Mouse (Mus musculus) embryonic facial prominence, embryonic 13.5 days (tissue): ENCODE measurements around the gene Ap3b1. TPM values are rescaled to one million over a fixed set of nuclear protein-coding genes. Genes with fewer than 3 reads are reported as not detected.

Source experiments
- ATAC-seq: fragments of 200-750 bp; cut with Nextera tagmentation; 2 replicates; pipeline ENCODE4 v1.8.0; 2017; ENCODE audit warnings: low read depth; ENCODE audit not compliant: insufficient number of reproducible peaks, insufficient read depth, low FRiP score, low TSS enrichment
- H3K27ac ChIP-seq: fragments of 300-500 bp; sonication (generic); 2 replicates; pipeline ENCODE4 v1.5.1; 2015; ENCODE audit warnings: moderate library complexity, mild to moderate bottlenecking, inconsistent platforms
- H3K27me3 ChIP-seq: fragments of 300-500 bp; sonication (generic); 2 replicates; pipeline ENCODE4 v1.6.1; 2015; ENCODE audit warnings: mild to moderate bottlenecking, inconsistent platforms
- H3K36me3 ChIP-seq: fragments of 300-500 bp; sonication (generic); 2 replicates; pipeline ENCODE4 v1.6.1; 2015; ENCODE audit warnings: mild to moderate bottlenecking, inconsistent platforms
- H3K4me1 ChIP-seq: fragments of 300-500 bp; sonication (generic); 2 replicates; pipeline ENCODE4 v1.6.1; 2015; ENCODE audit warnings: inconsistent platforms
- H3K4me2 ChIP-seq: fragments of 300-500 bp; sonication (generic); 2 replicates; pipeline ENCODE4 v1.6.1; 2015; ENCODE audit warnings: moderate library complexity, mild to moderate bottlenecking, inconsistent platforms
- H3K4me3 ChIP-seq: fragments of 300-500 bp; sonication (generic); 2 replicates; pipeline ENCODE4 v1.5.1; 2015; ENCODE audit warnings: mild to moderate bottlenecking, inconsistent platforms
- H3K9ac ChIP-seq: fragments of 300-500 bp; sonication (generic); 2 replicates; pipeline ENCODE4 v1.6.1; 2015; ENCODE audit warnings: mild to moderate bottlenecking, inconsistent platforms
- H3K9me3 ChIP-seq: fragments of 300-500 bp; sonication (generic); 2 replicates; pipeline ENCODE4 v1.6.1; 2016; ENCODE audit warnings: inconsistent platforms
- WGBS: fragments of 180-500 bp; shearing (Covaris S2); methylation state at CpG from one replicate; pipeline ENCODE4 v1.1.7; 2015; ENCODE audit warnings: mixed read lengths; 5-methylcytosine and 5-hydroxymethylcytosine counted together
- polyA plus RNA-seq: library from polyadenylated mRNA; unstranded; fragments of >200 nt; fragmentation: Nextera tagmentation; extraction: Ambion mirVana; gene quantifications from 2 replicates; pipeline ENCODE4 v1.2.1, GENCODE M21; 2015

The Ap3b1 gene
- polyA plus RNA-seq, 1 experiment from 2014 or later, result 45.7 TPM

- 97% methylated on average over 1 of the region's 1 CpGs for WGBS
- H3K9ac ChIP-seq, result no peak overlapping the region
- ATAC-seq, result no peak
- H3K4me3 ChIP-seq, result no peak overlapping the region
- no peaks in the 10 kb centered on the region for H3K4me1 ChIP-seq
- H3K4me2 ChIP-seq, result no peak overlapping the region
- H3K9me3 ChIP-seq, result no peaks in the 10 kb centered on the region
- no peaks in the 10 kb centered on the region for H3K27me3 ChIP-seq
- H3K36me3 ChIP-seq, result peaks cover 8% of the 10 kb centered on the region
- no peak overlapping the region for H3K27ac ChIP-seq
These were observed 109.8 kb downstream of the Ap3b1 start for GRCm38 (mm10) chr13:94468551-94468950.

GRCm38 (mm10) chr13:94471009-94471672 lies 112.4 kb downstream of the Ap3b1 start:
- no peak overlapping the region for H3K9ac ChIP-seq
- H3K27me3 ChIP-seq, result no peaks in the 10 kb centered on the region
- WGBS, result 82% methylated on average over 11 of the region's 11 CpGs
- H3K4me1 ChIP-seq, result no peaks in the 10 kb centered on the region
- no peaks in the 10 kb centered on the region for H3K9me3 ChIP-seq
- no peak for ATAC-seq
- peaks cover 15% of the 10 kb centered on the region for H3K36me3 ChIP-seq
- H3K4me2 ChIP-seq, result no peak overlapping the region
- H3K27ac ChIP-seq, result no peak overlapping the region
- no peak overlapping the region for H3K4me3 ChIP-seq

GRCm38 (mm10) chr13:94476208-94476607 lies 117.4 kb downstream of the Ap3b1 start:
- no peaks in the 10 kb centered on the region for H3K4me1 ChIP-seq
- H3K36me3 ChIP-seq, result peaks cover 51% of the 10 kb centered on the region
- 94% methylated on average over 3 of the region's 3 CpGs for WGBS
- no peaks in the 10 kb centered on the region for H3K9me3 ChIP-seq
- no peak overlapping the region for H3K4me2 ChIP-seq
- no peak overlapping the region for H3K9ac ChIP-seq
- ATAC-seq, result no peak
- no peaks in the 10 kb centered on the region for H3K27me3 ChIP-seq
- no peak overlapping the region for H3K4me3 ChIP-seq
- no peak overlapping the region for H3K27ac ChIP-seq

GRCm38 (mm10) chr13:94480256-94480655 lies 121.5 kb downstream of the Ap3b1 start:
- peaks cover 80% of the 10 kb centered on the region for H3K36me3 ChIP-seq
- H3K4me2 ChIP-seq, result no peak overlapping the region
- H3K4me3 ChIP-seq, result no peak overlapping the region
- no peak overlapping the region for H3K27ac ChIP-seq
- H3K9me3 ChIP-seq, result no peaks in the 10 kb centered on the region
- 78% methylated on average over 7 of the region's 7 CpGs for WGBS
- no peaks in the 10 kb centered on the region for H3K4me1 ChIP-seq
- no peaks in the 10 kb centered on the region for H3K27me3 ChIP-seq
- H3K9ac ChIP-seq, result no peak overlapping the region
- ATAC-seq, result no peak

GRCm38 (mm10) chr13:94490684-94491083 lies 131.9 kb downstream of the Ap3b1 start:
- no peak overlapping the region for H3K9ac ChIP-seq
- H3K27ac ChIP-seq, result no peak overlapping the region
- H3K9me3 ChIP-seq, result no peaks in the 10 kb centered on the region
- ATAC-seq, result no peak
- peaks cover 29% of the 10 kb centered on the region for H3K36me3 ChIP-seq
- H3K27me3 ChIP-seq, result no peaks in the 10 kb centered on the region
- H3K4me1 ChIP-seq, result peaks cover 3% of the 10 kb centered on the region; the same call in 1 of the 2 replicates
- WGBS, result 78% methylated on average over 3 of the region's 3 CpGs
- H3K4me3 ChIP-seq, result no peak overlapping the region
- H3K4me2 ChIP-seq, result no peak overlapping the region

GRCm38 (mm10) chr13:94491159-94491558 lies 132.4 kb downstream of the Ap3b1 start:
- peaks cover 3% of the 10 kb centered on the region; the same call in 1 of the 2 replicates for H3K4me1 ChIP-seq
- no peak overlapping the region for H3K4me3 ChIP-seq
- WGBS, result 87% methylated on average over 8 of the region's 8 CpGs
- no peak overlapping the region for H3K27ac ChIP-seq
- no peaks in the 10 kb centered on the region for H3K27me3 ChIP-seq
- H3K36me3 ChIP-seq, result peaks cover 25% of the 10 kb centered on the region
- ATAC-seq, result no peak
- H3K9ac ChIP-seq, result no peak overlapping the region
- H3K4me2 ChIP-seq, result no peak overlapping the region
- H3K9me3 ChIP-seq, result no peaks in the 10 kb centered on the region

- no peaks in the 10 kb centered on the region for H3K27me3 ChIP-seq
- peaks cover 30% of the 10 kb centered on the region for H3K36me3 ChIP-seq
- no peak overlapping the region for H3K9ac ChIP-seq
- no peaks in the 10 kb centered on the region for H3K9me3 ChIP-seq
- no peak for ATAC-seq
- WGBS, result 75% methylated on average over 3 of the region's 3 CpGs
- H3K27ac ChIP-seq, result no peak overlapping the region
- no peak overlapping the region for H3K4me3 ChIP-seq
- H3K4me2 ChIP-seq, result no peak overlapping the region
- H3K4me1 ChIP-seq, result no peaks in the 10 kb centered on the region
These were observed 138.8 kb downstream of the Ap3b1 start for GRCm38 (mm10) chr13:94497521-94497920.

GRCm38 (mm10) chr13:94506411-94506810 lies 147.7 kb downstream of the Ap3b1 start:
- no peak overlapping the region for H3K27ac ChIP-seq
- no peaks in the 10 kb centered on the region for H3K9me3 ChIP-seq
- H3K4me2 ChIP-seq, result no peak overlapping the region
- H3K4me3 ChIP-seq, result no peak overlapping the region
- no peaks in the 10 kb centered on the region for H3K27me3 ChIP-seq
- no peak overlapping the region for H3K9ac ChIP-seq
- peaks cover 13% of the 10 kb centered on the region; the same call in 1 of the 2 replicates for H3K4me1 ChIP-seq
- peaks cover 11% of the 10 kb centered on the region; the same call in 1 of the 2 replicates for H3K36me3 ChIP-seq
- no peak for ATAC-seq
- 49% methylated on average over 3 of the region's 3 CpGs for WGBS

GRCm38 (mm10) chr13:94508344-94508743 lies 149.6 kb downstream of the Ap3b1 start:
- no peak overlapping the region for H3K4me3 ChIP-seq
- H3K4me2 ChIP-seq, result no peak overlapping the region
- no peaks in the 10 kb centered on the region for H3K9me3 ChIP-seq
- H3K27me3 ChIP-seq, result no peaks in the 10 kb centered on the region
- H3K9ac ChIP-seq, result no peak overlapping the region
- no peak overlapping the region for H3K27ac ChIP-seq
- 56% methylated on average over 8 of the region's 8 CpGs for WGBS
- no peak for ATAC-seq
- H3K4me1 ChIP-seq, result peaks cover 13% of the 10 kb centered on the region; the same call in 1 of the 2 replicates
- peaks cover 8% of the 10 kb centered on the region; the same call in 1 of the 2 replicates for H3K36me3 ChIP-seq

DNA sequence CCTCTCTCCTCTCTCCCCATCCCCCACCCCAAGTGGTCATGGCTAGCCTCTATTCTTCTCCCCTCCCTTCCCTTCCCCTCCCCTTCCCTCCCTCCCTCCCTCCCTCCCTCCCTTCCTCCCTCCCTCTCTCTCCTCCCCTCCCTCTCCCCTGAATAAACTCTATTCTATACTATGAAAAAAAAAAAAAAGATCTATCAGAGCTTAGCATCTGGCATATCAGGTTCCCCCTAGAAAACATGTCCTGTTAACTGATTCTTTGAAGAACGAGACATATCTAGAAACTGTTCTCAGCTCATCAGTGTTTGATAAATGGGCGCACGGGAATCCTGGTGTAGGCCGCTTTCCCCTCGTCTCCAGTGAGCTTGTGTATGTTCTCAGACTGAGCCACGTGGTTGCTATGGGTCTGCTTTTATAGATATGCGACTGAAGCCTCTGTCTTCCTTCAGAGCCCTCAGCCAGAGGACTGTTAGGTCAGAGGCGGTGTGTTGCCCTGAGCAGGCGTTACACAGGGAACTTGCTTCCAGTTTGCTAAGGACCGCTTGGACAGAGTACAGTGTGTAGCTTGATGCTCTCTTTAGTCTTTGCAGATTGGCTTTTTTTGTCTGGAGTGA lies 154.5 kb downstream of the Ap3b1 start:
- no peaks in the 10 kb centered on the region for H3K27me3 ChIP-seq
- no peak for ATAC-seq
- no peak overlapping the region for H3K9ac ChIP-seq
- no peak overlapping the region for H3K27ac ChIP-seq
- H3K36me3 ChIP-seq, result 0 out of 2 replicates have a peak, but pooled peaks cover 7% of the 10 kb centered on the region
- no peak overlapping the region for H3K4me3 ChIP-seq
- H3K4me2 ChIP-seq, result no peak overlapping the region
- no peaks in the 10 kb centered on the region for H3K9me3 ChIP-seq
- 68% methylated on average over 10 of the region's 10 CpGs for WGBS
- peaks cover 8% of the 10 kb centered on the region; the same call in 1 of the 2 replicates for H3K4me1 ChIP-seq

DNA sequence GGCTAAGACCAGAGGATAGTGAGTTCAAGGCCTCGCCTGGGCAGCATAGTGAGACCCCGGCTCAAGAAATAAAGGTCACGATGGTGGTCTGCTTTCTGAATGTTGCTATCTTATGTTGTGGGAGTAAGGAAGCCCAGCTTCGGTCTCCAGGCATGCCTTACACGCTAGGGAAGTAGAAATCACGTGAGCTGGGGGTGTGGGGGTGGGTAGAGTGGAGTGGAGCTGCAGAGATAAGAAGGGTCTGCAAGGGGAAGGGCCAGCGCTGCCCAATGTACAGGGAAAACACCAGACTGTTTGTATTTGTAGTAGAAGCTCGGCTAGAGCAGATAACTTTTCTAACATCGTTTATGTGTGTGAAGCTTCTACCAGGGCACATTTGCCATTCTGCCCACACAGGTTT lies 155.1 kb downstream of the Ap3b1 start:
- 0 out of 2 replicates have a peak, but pooled peaks cover 3% of the 10 kb centered on the region for H3K4me1 ChIP-seq

DNA sequence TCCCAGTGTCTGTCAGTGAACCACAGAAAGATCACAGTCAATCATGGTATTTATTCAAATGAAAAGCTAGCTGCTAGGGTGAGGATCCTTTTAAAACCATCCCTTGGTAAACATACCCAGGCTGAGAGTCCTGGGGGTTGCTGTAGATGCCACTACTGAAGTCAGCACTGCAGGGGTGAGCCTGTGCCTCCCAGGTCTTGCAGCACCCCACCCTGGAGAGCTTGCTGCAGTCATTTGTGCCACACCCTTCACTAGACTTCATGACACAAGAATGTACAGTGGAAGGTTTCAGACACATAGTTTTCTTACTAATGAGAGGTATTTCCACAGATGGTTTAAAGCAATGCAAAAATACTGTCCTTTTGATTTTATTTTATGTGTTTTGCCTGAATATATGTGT lies 156.2 kb downstream of the Ap3b1 start:
- Histone ChIP-seq H3K9me3 (no peaks in the 10 kb centered on the region), H3K4me3 (no peak overlapping the region), H3K9ac (no peak overlapping the region), H3K27me3 (no peaks in the 10 kb centered on the region), H3K27ac (no peak overlapping the region), H3K4me1 (no peaks in the 10 kb centered on the region), H3K36me3 (0 out of 2 replicates have a peak, but pooled peaks cover 7% of the 10 kb centered on the region), H3K4me2 (no peak overlapping the region)
- ATAC-seq, result no peak

More for the DNA sequence above, 155.1 kb downstream of the Ap3b1 start:
- Histone ChIP-seq H3K9ac (no peak overlapping the region), H3K4me2 (no peak overlapping the region), H3K36me3 (0 out of 2 replicates have a peak, but pooled peaks cover 7% of the 10 kb centered on the region), H3K27me3 (no peaks in the 10 kb centered on the region), H3K4me3 (no peak overlapping the region), H3K9me3 (no peaks in the 10 kb centered on the region), H3K27ac (no peak overlapping the region)
- 81% methylated on average over 9 of the region's 9 CpGs for WGBS
- ATAC-seq, result no peak
